ENCODE assay signal across 11 mouse cellular contexts in the genomic region with DNA sequence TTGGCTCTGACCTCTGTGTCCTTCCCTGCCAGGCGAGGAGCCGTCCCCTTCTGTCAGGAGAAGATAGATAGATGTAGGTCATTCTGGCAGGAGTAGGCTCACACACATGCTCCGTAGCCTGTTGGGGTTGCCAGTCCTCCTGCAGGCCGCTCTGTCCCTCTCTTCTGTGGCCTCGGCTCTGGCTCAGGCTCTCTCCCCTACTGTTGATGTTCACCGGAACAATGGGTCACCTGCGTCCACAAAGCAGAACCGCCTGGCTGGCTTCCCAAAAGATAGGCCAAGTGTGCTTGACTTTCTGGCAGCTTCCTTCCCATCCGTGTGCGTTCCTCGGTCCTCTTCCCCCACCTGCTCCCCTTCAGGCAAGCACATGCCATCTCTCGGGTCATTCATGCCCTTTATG. TPM values are rescaled to one million over a fixed set of nuclear protein-coding genes. Genes with fewer than 3 reads are reported as not detected.
DNase-seq lines count a peak whose midpoint lies in the region; ATAC-seq and TF ChIP-seq lines count a peak whose summit lies in the region.
"Had no signal": no experiment of that assay in that cellular context is flagged by ENCODE, and none has a peak within 500 bp of the region (broad histone marks: within the 10 kb centered on the region; RNA-seq: fewer than 3 reads in every experiment).

No protein-coding gene starts in this region.

- H3K4me3 ChIP-seq in midbrain, postnatal 0 days (ENCODE audit: low read depth, low read length) = no peak overlapping the region
- no peak overlapping the region for H3K4me3 ChIP-seq in midbrain, embryonic 16.5 days (ENCODE audit: low read depth, low read length)
- H3K4me3 ChIP-seq: embryonic facial prominence, embryonic 15.5 days; liver, embryonic 13.5 days had no signal

- 66% methylated on average over 12 of the region's 12 CpGs for WGBS in midbrain, postnatal 0 days
- WGBS in midbrain, embryonic 16.5 days = 77% methylated on average over 12 of the region's 12 CpGs

- DNase-seq in midbrain, postnatal 0 days (ENCODE audit: low spot score) = peak; percentile 61
- DNase-seq in cerebellum, adult 9-10 months = peak; percentile 99
- DNase-seq in heart, postnatal 25 days (ENCODE audit: low spot score) = peak; percentile 54
- DNase-seq in lung, postnatal 4 days = peak; percentile 70 to 78
- DNase-seq in left cerebral cortex, postnatal 36 days (ENCODE audit: low spot score in 2 of 2) = no peak
- DNase-seq in B cell, adult 2 months = no peak
- DNase-seq in thymus, postnatal 4 days = no peak
- DNase-seq: liver, embryonic 13.5 days had no signal

- H3K27ac ChIP-seq in midbrain, postnatal 0 days (ENCODE audit: low read depth, low read length) = no peak overlapping the region
- no peak overlapping the region for H3K27ac ChIP-seq in midbrain, embryonic 16.5 days (ENCODE audit: low read length)
- H3K27ac ChIP-seq: embryonic facial prominence, embryonic 15.5 days; liver, embryonic 13.5 days had no signal

- intact Hi-C loops in heart, postnatal 25 days (cut with DNase I) = loop anchor here (1.0 to 5.0 kb wide), 2 partner anchors 56 to 229 kb away; a partner anchor contains a TSS
- intact Hi-C loops in left cerebral cortex, postnatal 36 days (cut with DNase I) = no loop called here

- no peaks in the 10 kb centered on the region for H3K9me3 ChIP-seq in midbrain, postnatal 0 days (ENCODE audit: low read length)
- no peaks in the 10 kb centered on the region for H3K9me3 ChIP-seq in midbrain, embryonic 16.5 days (replicated peaks; ENCODE audit: control insufficient read depth, low read length, poor library complexity, severe bottlenecking)
- H3K9me3 ChIP-seq: embryonic facial prominence, embryonic 15.5 days; liver, embryonic 13.5 days had no signal

- H3K4me2 ChIP-seq in midbrain, postnatal 0 days (ENCODE audit: low read depth, low read length, poor library complexity, severe bottlenecking) = no peak overlapping the region
- H3K4me2 ChIP-seq in midbrain, embryonic 16.5 days (ENCODE audit: low read length) = no peak overlapping the region
- H3K4me2 ChIP-seq: embryonic facial prominence, embryonic 15.5 days; liver, embryonic 13.5 days had no signal

- H3K27me3 ChIP-seq in midbrain, postnatal 0 days (ENCODE audit: insufficient read depth, low read length) = no peaks in the 10 kb centered on the region
- no peaks in the 10 kb centered on the region for H3K27me3 ChIP-seq in midbrain, embryonic 16.5 days (ENCODE audit: control insufficient read depth, insufficient read depth, low read depth, low read length)
- H3K27me3 ChIP-seq: embryonic facial prominence, embryonic 15.5 days; liver, embryonic 13.5 days; Patski had no signal

- H3K4me1 ChIP-seq in midbrain, postnatal 0 days (ENCODE audit: insufficient read depth, low read length) = no peaks in the 10 kb centered on the region
- H3K4me1 ChIP-seq in midbrain, embryonic 16.5 days (ENCODE audit: control insufficient read depth, insufficient read depth, low read length) = no peaks in the 10 kb centered on the region
- H3K4me1 ChIP-seq: liver, embryonic 13.5 days had no signal

- no peak for TF ChIP-seq CTCF in midbrain, postnatal 0 days (IDR thresholded peaks at IDR 0.05)

- no peak overlapping the region for H3K9ac ChIP-seq in midbrain, postnatal 0 days (replicated peaks; ENCODE audit: low read length, poor library complexity, severe bottlenecking)
- H3K9ac ChIP-seq in midbrain, embryonic 16.5 days (ENCODE audit: low read depth, low read length) = no peak overlapping the region
- H3K9ac ChIP-seq: embryonic facial prominence, embryonic 15.5 days; liver, embryonic 13.5 days had no signal

- H3K36me3 ChIP-seq in midbrain, postnatal 0 days (ENCODE audit: insufficient read depth, low read length) = peaks cover 17% of the 10 kb centered on the region
- H3K36me3 ChIP-seq in midbrain, embryonic 16.5 days (ENCODE audit: control insufficient read depth, insufficient read depth, low read length) = no peaks in the 10 kb centered on the region

- no peak for ATAC-seq in midbrain, postnatal 0 days (ENCODE audit: low FRiP score)
- no peak for ATAC-seq in midbrain, embryonic 16.5 days
- ATAC-seq: Patski had no signal

RNA-seq across cellular contexts. Expression of a gene that starts 56.0 kb away (rescaled TPM):
- total RNA-seq in midbrain, postnatal 0 days (2014; rRNA removed) = 7.2 and 8.9 TPM in 2 replicates
- 5.9 and 6.8 TPM in 2 replicates for polyA plus RNA-seq in midbrain, postnatal 0 days (2015; fragmentation: Nextera tagmentation; extraction: Ambion mirVana)
- 8.1 and 8.3 TPM in 2 replicates for polyA plus RNA-seq in midbrain, embryonic 16.5 days (2015; fragmentation: Nextera tagmentation; extraction: Ambion mirVana)
- 10 to 100 TPM; 38.5 to 43.3 TPM for total RNA-seq in heart, postnatal 25 days (2021)
- total RNA-seq in left cerebral cortex, postnatal 36 days (2021) = 10 to 100 TPM; 37.5 to 42.7 TPM

RNA-seq across cellular contexts. Expression of a gene that starts 56.3 kb away (rescaled TPM):
- 132 and 144 TPM in 2 replicates for total RNA-seq in midbrain, postnatal 0 days (2014; rRNA removed)
- polyA plus RNA-seq in midbrain, postnatal 0 days (2015; fragmentation: Nextera tagmentation; extraction: Ambion mirVana) = 164 and 171 TPM in 2 replicates
- 180 and 188 TPM in 2 replicates for polyA plus RNA-seq in midbrain, embryonic 16.5 days (2015; fragmentation: Nextera tagmentation; extraction: Ambion mirVana)
- total RNA-seq in heart, postnatal 25 days (2021) = 100 to 1,000 TPM; 133 to 135 TPM
- 100 to 1,000 TPM; 146 to 163 TPM for total RNA-seq in left cerebral cortex, postnatal 36 days (2021)

Comparison
In these comparisons a context has a peak if more than half of its experiments do, and no peak if none do; other contexts are left out.
1. DNase-seq: peak in midbrain, postnatal 0 days (single experiment), cerebellum, adult 9-10 months (single experiment), heart, postnatal 25 days (single experiment) and lung, postnatal 4 days (2 of 2); none in left cerebral cortex, postnatal 36 days (0 of 2), B cell, adult 2 months (0 of 2) and thymus, postnatal 4 days (single experiment).